Mouse (Mus musculus): ENCODE measurements around the gene Adamts3. TPM values are rescaled to one million over a fixed set of nuclear protein-coding genes. Genes with fewer than 3 reads are reported as not detected.

Gene Adamts3
- polyA plus RNA-seq, 1 experiment from 2014 or later, result 0.52 TPM

DNA sequence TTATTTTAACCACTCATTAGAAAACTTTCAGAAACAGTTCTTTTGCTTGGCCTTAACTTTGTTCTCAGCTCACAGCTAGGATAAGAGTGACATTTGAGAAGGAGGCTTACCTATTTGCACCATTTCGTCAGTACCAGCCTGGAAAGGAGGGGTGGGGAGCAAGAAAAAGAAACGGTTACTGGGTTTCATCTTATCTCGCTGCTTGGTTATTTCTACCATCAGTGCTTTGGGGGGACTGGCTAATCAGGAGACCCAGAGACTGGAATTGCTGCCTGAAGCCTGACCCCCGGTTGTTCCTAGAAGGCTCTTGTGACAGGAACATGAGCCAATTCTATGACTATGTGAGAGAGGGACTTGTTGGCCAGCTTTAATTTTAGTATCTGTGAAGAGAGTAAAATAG, 1.7 kb downstream of the Adamts3 start:
- no peaks in the 10 kb centered on the region for H3K36me3 ChIP-seq (ENCODE audit: control insufficient read depth, insufficient read depth, low read length)
- no peak overlapping the region for H3K27ac ChIP-seq (replicated peaks)
- WGBS, result 53% methylated on average over 4 of the region's 4 CpGs
- TF ChIP-seq CTCF (IDR thresholded peaks at IDR 0.05; ENCODE audit: low read depth) (no peak), EP300 (optimal IDR thresholded peaks at IDR 0.05) (no peak)
- H3K9ac ChIP-seq (ENCODE audit: low read length), result no peak overlapping the region
- H3K4me1 ChIP-seq (replicated peaks; ENCODE audit: control insufficient read depth, insufficient read depth), result no peaks in the 10 kb centered on the region
- H3K9me3 ChIP-seq (ENCODE audit: control insufficient read depth, low read length), result no peaks in the 10 kb centered on the region
- no peaks in the 10 kb centered on the region for H3K27me3 ChIP-seq (ENCODE audit: control insufficient read depth, insufficient read depth, low read length)
- ATAC-seq (ENCODE audit: low FRiP score, low TSS enrichment) (no peak), DNase-seq (ENCODE audit: low spot score) (no peak)
- H3K4me2 ChIP-seq (replicated peaks; ENCODE audit: low read depth), result no peak overlapping the region
- no peak overlapping the region for H3K4me3 ChIP-seq (ENCODE audit: low read depth, low read length)

DNA sequence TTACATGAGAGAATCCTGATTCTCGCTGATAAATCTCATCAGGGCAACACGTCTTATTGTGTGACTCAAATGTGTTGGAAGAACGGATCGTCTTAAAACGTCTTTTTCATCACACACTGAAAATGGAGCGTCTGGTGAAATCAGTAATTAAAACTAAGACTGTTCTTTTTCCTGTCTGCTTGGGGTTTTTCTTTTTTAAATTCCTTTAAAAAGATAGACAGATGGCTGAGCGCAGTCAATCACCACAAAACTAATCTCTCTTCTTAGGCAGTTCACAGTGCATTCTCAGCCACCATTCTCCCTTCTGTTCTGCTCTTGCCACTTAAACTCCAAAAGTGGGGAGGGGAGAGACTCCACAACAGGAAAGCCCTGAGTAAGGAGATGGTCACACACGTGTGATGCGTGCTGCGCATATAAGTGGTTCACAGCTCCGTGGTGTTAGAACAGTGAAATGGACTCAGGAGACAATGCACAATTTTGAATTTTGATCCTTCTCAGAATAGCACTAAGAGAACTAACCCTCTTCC, 4.2 kb downstream of the Adamts3 start:
- Histone ChIP-seq H3K4me2 (replicated peaks; ENCODE audit: low read depth) (no peak overlapping the region), H3K4me3 (ENCODE audit: low read depth, low read length) (no peak overlapping the region), H3K27me3 (ENCODE audit: control insufficient read depth, insufficient read depth, low read length) (no peaks in the 10 kb centered on the region), H3K36me3 (ENCODE audit: control insufficient read depth, insufficient read depth, low read length) (no peaks in the 10 kb centered on the region), H3K27ac (replicated peaks) (no peak overlapping the region), H3K4me1 (replicated peaks; ENCODE audit: control insufficient read depth, insufficient read depth) (no peaks in the 10 kb centered on the region), H3K9ac (ENCODE audit: low read length) (no peak overlapping the region), H3K9me3 (ENCODE audit: control insufficient read depth, low read length) (no peaks in the 10 kb centered on the region)
- ATAC-seq (ENCODE audit: low FRiP score, low TSS enrichment) (no peak), DNase-seq (ENCODE audit: low spot score) (no peak)
- TF ChIP-seq EP300 (optimal IDR thresholded peaks at IDR 0.05) (no peak), CTCF (IDR thresholded peaks at IDR 0.05; ENCODE audit: low read depth) (no peak)
- WGBS, result 80% methylated on average over 11 of the region's 11 CpGs

- 43% methylated on average over 2 of the region's 2 CpGs for WGBS
- H3K9me3 ChIP-seq (ENCODE audit: control insufficient read depth, low read length), result no peaks in the 10 kb centered on the region
- no peak for DNase-seq (ENCODE audit: low spot score)
These were observed 10.5 kb downstream of the Adamts3 start for GRCm38 (mm10) chr5:89872661-89873060.

GRCm38 (mm10) chr5:89859603-89860002, 23.5 kb downstream of the Adamts3 start:
- DNase-seq (ENCODE audit: low spot score) (no peak), ATAC-seq (ENCODE audit: low FRiP score, low TSS enrichment) (no peak)
- Histone ChIP-seq H3K4me2 (replicated peaks; ENCODE audit: low read depth) (no peak overlapping the region), H3K27ac (replicated peaks) (no peak overlapping the region), H3K4me1 (replicated peaks; ENCODE audit: control insufficient read depth, insufficient read depth) (no peaks in the 10 kb centered on the region), H3K9ac (ENCODE audit: low read length) (no peak overlapping the region), H3K9me3 (ENCODE audit: control insufficient read depth, low read length) (no peaks in the 10 kb centered on the region), H3K4me3 (ENCODE audit: low read depth, low read length) (no peak overlapping the region), H3K36me3 (ENCODE audit: control insufficient read depth, insufficient read depth, low read length) (no peaks in the 10 kb centered on the region), H3K27me3 (ENCODE audit: control insufficient read depth, insufficient read depth, low read length) (no peaks in the 10 kb centered on the region)
- TF ChIP-seq CTCF (IDR thresholded peaks at IDR 0.05; ENCODE audit: low read depth) (no peak), EP300 (optimal IDR thresholded peaks at IDR 0.05) (no peak)
- 76% methylated on average over 4 of the region's 4 CpGs for WGBS

More at GRCm38 (mm10) chr5:89872661-89873060, 10.5 kb downstream of the Adamts3 start:
- ATAC-seq (ENCODE audit: low FRiP score, low TSS enrichment), result no peak
- H3K9ac ChIP-seq (ENCODE audit: low read length), result no peak overlapping the region
- no peaks in the 10 kb centered on the region for H3K4me1 ChIP-seq (replicated peaks; ENCODE audit: control insufficient read depth, insufficient read depth)
- H3K4me3 ChIP-seq (ENCODE audit: low read depth, low read length), result no peak overlapping the region
- H3K4me2 ChIP-seq (replicated peaks; ENCODE audit: low read depth), result no peak overlapping the region
- no peaks in the 10 kb centered on the region for H3K36me3 ChIP-seq (ENCODE audit: control insufficient read depth, insufficient read depth, low read length)
- no peaks in the 10 kb centered on the region for H3K27me3 ChIP-seq (ENCODE audit: control insufficient read depth, insufficient read depth, low read length)
- TF ChIP-seq EP300 (optimal IDR thresholded peaks at IDR 0.05), result no peak
- no peak for TF ChIP-seq CTCF (IDR thresholded peaks at IDR 0.05; ENCODE audit: low read depth)
- H3K27ac ChIP-seq (replicated peaks), result no peak overlapping the region

- 91% methylated on average over 1 of the region's 1 CpGs for WGBS
- ATAC-seq (ENCODE audit: low FRiP score, low TSS enrichment) (no peak), DNase-seq (ENCODE audit: low spot score) (no peak)
- Histone ChIP-seq H3K4me1 (replicated peaks; ENCODE audit: control insufficient read depth, insufficient read depth) (no peaks in the 10 kb centered on the region), H3K36me3 (ENCODE audit: control insufficient read depth, insufficient read depth, low read length) (no peaks in the 10 kb centered on the region), H3K4me3 (ENCODE audit: low read depth, low read length) (no peak overlapping the region), H3K27me3 (ENCODE audit: control insufficient read depth, insufficient read depth, low read length) (no peaks in the 10 kb centered on the region), H3K9ac (ENCODE audit: low read length) (no peak overlapping the region), H3K27ac (replicated peaks) (no peak overlapping the region), H3K9me3 (ENCODE audit: control insufficient read depth, low read length) (no peaks in the 10 kb centered on the region), H3K4me2 (replicated peaks; ENCODE audit: low read depth) (no peak overlapping the region)
- no peak for TF ChIP-seq EP300 (optimal IDR thresholded peaks at IDR 0.05)
- TF ChIP-seq CTCF (IDR thresholded peaks at IDR 0.05; ENCODE audit: low read depth), result no peak
These were observed 24.3 kb downstream of the Adamts3 start for GRCm38 (mm10) chr5:89858837-89859236.

DNA sequence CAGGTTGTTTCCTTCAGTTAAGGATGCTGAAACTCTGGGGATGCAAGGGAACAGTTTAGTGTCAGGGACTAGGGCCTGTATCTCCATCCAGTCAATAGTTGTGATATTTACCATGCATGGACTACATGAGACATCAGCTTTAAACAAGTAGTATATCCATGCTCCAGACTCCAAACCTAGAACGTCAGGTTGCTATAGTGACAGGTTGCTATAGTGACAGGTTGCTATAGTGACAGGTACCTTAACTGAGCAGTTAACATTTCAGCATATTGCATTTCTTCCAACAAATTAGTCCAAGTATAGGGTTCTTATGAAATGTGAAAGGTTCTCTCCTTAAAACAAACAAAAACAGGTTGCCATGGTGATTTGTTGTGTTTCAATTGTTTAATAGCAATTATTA, 36.6 kb downstream of the Adamts3 start:
- Histone ChIP-seq H3K36me3 (ENCODE audit: control insufficient read depth, insufficient read depth, low read length) (no peaks in the 10 kb centered on the region), H3K4me3 (ENCODE audit: low read depth, low read length) (no peak overlapping the region), H3K9ac (ENCODE audit: low read length) (no peak overlapping the region), H3K4me1 (replicated peaks; ENCODE audit: control insufficient read depth, insufficient read depth) (no peaks in the 10 kb centered on the region), H3K27me3 (ENCODE audit: control insufficient read depth, insufficient read depth, low read length) (no peaks in the 10 kb centered on the region), H3K4me2 (replicated peaks; ENCODE audit: low read depth) (no peak overlapping the region), H3K27ac (replicated peaks) (no peak overlapping the region), H3K9me3 (ENCODE audit: control insufficient read depth, low read length) (no peaks in the 10 kb centered on the region)
- ATAC-seq (ENCODE audit: low FRiP score, low TSS enrichment) (no peak), DNase-seq (ENCODE audit: low spot score) (no peak)
- TF ChIP-seq CTCF (IDR thresholded peaks at IDR 0.05; ENCODE audit: low read depth) (no peak), EP300 (optimal IDR thresholded peaks at IDR 0.05) (no peak)
- 45% methylated on average over 1 of the region's 1 CpGs for WGBS

Data from stomach, postnatal 0 days (tissue).